Mouse (Mus musculus) heart, adult 2 months (tissue): ENCODE measurements at regions not wholly inside any gene's neighbourhood (a gene's known extent, or its start where the extent isn't known, plus 50 kb on each side); places are given as distances from the start of the nearest gene placed in this dataset.

Source experiments
- DNase-seq, 2 experiments: peaks; one replicate each; pipeline ENCODE4 v3.0.0; 2021
- H3K27ac ChIP-seq: fragments of 200-600 bp; 2 replicates; pipeline ENCODE4 v1.8.1; 2022
- H3K27me3 ChIP-seq: fragments of 200-500 bp; 2 replicates; pipeline ENCODE4 v1.6.1; 2012; ENCODE audit warnings: mild to moderate bottlenecking, low read length, inconsistent platforms, mixed read lengths; ENCODE audit not compliant: control insufficient read depth, insufficient read depth
- H3K36me3 ChIP-seq: fragments of 200-500 bp; 2 replicates; pipeline ENCODE4 v1.6.1; 2012; ENCODE audit warnings: low read length, inconsistent platforms; ENCODE audit not compliant: control insufficient read depth, insufficient read depth
- H3K4me1 ChIP-seq: fragments of 200-500 bp; 2 replicates; pipeline ENCODE4 v1.6.1; 2011; ENCODE audit warnings: low read length; ENCODE audit not compliant: control insufficient read depth, insufficient read depth
- H3K4me3 ChIP-seq: fragments of 200-600 bp; 2 replicates; pipeline ENCODE4 v1.8.1; 2022
- H3K79me2 ChIP-seq: fragments of 200-500 bp; replicated peaks from 2 replicates; pipeline ENCODE4 v1.6.1; 2012; ENCODE audit warnings: mild to moderate bottlenecking, inconsistent platforms, low read length, moderate library complexity, mixed read lengths; ENCODE audit not compliant: control insufficient read depth, insufficient read depth
- H3K9ac ChIP-seq: fragments of 200-500 bp; 2 replicates; pipeline ENCODE4 v1.6.1; 2012; ENCODE audit warnings: low read depth, mild to moderate bottlenecking, control low read depth, inconsistent platforms, low read length, mixed read lengths
- CTCF ChIP-seq: fragments of 200-600 bp; IDR thresholded peaks from 2 replicates; pipeline ENCODE4 v1.8.1; 2022; ENCODE audit warnings: antibody characterized with exemption, mild to moderate bottlenecking, moderate library complexity
- EP300 ChIP-seq: fragments of 200-500 bp; IDR thresholded peaks from 2 replicates; pipeline ENCODE4 v1.6.1; 2011; ENCODE audit warnings: low read depth, low read length, control low read depth; ENCODE audit not compliant: insufficient read depth
- POLR2A ChIP-seq: fragments of 200-500 bp; IDR thresholded peaks from 2 replicates; pipeline ENCODE4 v1.6.1; 2011; ENCODE audit warnings: mild to moderate bottlenecking, low read depth, low read length, control low read depth; ENCODE audit not compliant: insufficient read depth
- WGBS: fragments of 180-500 bp; shearing (Covaris S2); methylation state at CpG from one replicate; pipeline ENCODE4 v1.1.7; 2018; 5-methylcytosine and 5-hydroxymethylcytosine counted together
- intact Hi-C: fragments of 180-260 bp; cut with DNase I; formaldehyde crosslinking; loops from one replicate; pipeline ENCODE4 v1.15.1; 2025

- H3K36me3 ChIP-seq = no peaks in the 10 kb centered on the region
- H3K79me2 ChIP-seq = no peaks in the 10 kb centered on the region
- TF ChIP-seq EP300 (no peak), CTCF (no peak), POLR2A (no peak)
- intact Hi-C loops = no loop called here
- WGBS = 82% methylated on average over 2 of the region's 2 CpGs
- H3K4me3 ChIP-seq = no peak overlapping the region
- DNase-seq = no peak
- H3K27ac ChIP-seq = no peak overlapping the region
- no peak overlapping the region for H3K9ac ChIP-seq
- no peaks in the 10 kb centered on the region for H3K27me3 ChIP-seq
- no peaks in the 10 kb centered on the region for H3K4me1 ChIP-seq
Measured at GRCm38 (mm10) chr4:89451741-89452140, 140.9 kb upstream of the Cdkn2b start.

GRCm38 (mm10) chr4:89446765-89447487 is 136.1 kb upstream of the Cdkn2b start:
- no peak overlapping the region for H3K27ac ChIP-seq
- WGBS = 85% methylated on average over 8 of the region's 8 CpGs

DNA sequence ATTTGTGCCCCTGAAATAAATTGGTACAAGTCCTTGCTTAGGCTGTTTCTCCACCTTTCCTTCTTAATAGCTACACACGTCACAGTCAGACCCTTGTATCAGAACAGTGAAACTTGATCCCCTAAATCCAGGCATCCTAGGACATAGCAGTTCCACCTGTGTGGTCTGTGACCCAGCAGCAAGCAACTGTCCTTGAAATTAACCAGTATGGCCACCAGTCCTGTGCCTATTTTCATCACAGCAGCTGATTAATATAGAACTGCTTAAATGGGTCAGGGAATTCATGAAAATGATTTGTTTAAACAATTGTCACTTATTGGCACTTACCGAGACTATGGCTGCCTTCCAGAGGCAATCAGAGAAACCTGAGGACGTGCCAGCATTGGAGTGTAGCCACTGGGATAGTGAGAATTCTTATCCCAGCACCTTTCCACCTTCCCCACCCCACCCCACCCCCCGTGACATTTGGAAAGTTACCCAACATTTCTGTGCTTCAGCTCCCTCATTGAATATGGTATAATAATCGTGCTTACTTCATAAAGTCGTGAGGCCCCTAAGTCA is 135.4 kb upstream of the Cdkn2b start:
- Histone ChIP-seq H3K79me2 (no peaks in the 10 kb centered on the region), H3K9ac (no peak overlapping the region), H3K4me1 (peaks cover 3% of the 10 kb centered on the region; the same call in 1 of the 2 replicates), H3K36me3 (no peaks in the 10 kb centered on the region), H3K27me3 (no peaks in the 10 kb centered on the region), H3K27ac (no peak overlapping the region), H3K4me3 (no peak overlapping the region)
- DNase-seq = no peak
- TF ChIP-seq POLR2A (no peak), CTCF (no peak), EP300 (no peak)
- intact Hi-C loops = loop anchor here (10.0 kb wide), 1 partner anchor 301 kb away; no protein-coding TSS in a partner anchor
- 41% methylated on average over 6 of the region's 6 CpGs for WGBS

More at GRCm38 (mm10) chr4:89446765-89447487, 136.1 kb upstream of the Cdkn2b start:
- peaks cover 3% of the 10 kb centered on the region; the same call in 1 of the 2 replicates for H3K4me1 ChIP-seq
- no peaks in the 10 kb centered on the region for H3K27me3 ChIP-seq
- DNase-seq = no peak
- no peak overlapping the region for H3K9ac ChIP-seq
- no peak overlapping the region for H3K4me3 ChIP-seq
- TF ChIP-seq CTCF (no peak), POLR2A (no peak), EP300 (no peak)
- intact Hi-C loops = loop anchor here (10.0 kb wide), 1 partner anchor 302 kb away; no protein-coding TSS in a partner anchor
- no peaks in the 10 kb centered on the region for H3K36me3 ChIP-seq
- no peaks in the 10 kb centered on the region for H3K79me2 ChIP-seq

DNA sequence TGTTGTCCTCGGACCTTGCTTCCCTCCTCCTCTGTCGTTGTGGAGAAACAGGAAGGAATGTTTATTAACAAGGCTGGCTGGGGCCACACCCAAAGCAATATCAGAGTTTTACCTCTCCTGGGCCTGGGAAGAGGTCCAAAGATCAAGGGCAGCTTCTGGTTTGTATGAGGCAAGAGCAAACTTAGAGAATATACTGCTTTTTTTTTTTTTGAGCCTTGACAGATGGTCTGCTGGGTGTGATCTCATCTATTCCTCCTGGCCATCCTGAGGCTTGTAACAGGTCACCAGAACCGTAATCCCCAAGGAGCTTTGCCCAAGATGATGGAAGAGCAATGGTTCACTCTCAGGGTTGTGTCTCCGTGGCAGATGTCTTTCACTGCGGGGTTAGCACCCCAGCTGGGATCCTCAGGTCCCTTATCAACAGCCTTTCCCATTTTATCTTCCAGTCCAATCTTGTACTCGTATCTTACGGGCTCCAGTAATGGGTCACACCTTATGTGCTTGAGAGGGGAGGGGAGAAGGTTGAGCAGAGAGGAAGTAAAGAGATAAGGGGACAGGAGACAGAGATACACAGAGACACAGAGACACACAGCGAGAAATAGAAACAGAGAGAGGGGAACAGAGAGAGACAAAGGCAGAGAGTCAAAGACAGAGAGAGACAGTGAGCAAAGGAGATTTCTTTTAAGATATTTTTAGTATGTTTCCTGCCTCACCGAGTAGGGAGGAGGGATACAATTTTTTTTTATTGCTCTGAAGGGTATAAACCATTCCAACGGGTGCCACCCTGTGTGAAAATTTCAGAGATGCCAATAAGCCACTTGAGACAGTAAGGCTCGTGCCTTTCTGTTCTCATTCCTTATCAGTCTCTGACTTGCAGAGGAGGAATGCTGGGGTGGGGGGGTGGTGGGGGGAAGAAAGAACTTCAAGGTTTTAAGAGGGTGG is 134.6 kb upstream of the Cdkn2b start:
- no peaks in the 10 kb centered on the region for H3K27me3 ChIP-seq
- H3K36me3 ChIP-seq = no peaks in the 10 kb centered on the region
- TF ChIP-seq CTCF (no peak), POLR2A (no peak), EP300 (no peak)
- no peak overlapping the region for H3K4me3 ChIP-seq
- DNase-seq = no peak
- 18% methylated on average over 11 of the region's 11 CpGs for WGBS
- H3K27ac ChIP-seq = no peak overlapping the region
- no peaks in the 10 kb centered on the region for H3K79me2 ChIP-seq
- intact Hi-C loops = loop anchor here (10.0 kb wide), 1 partner anchor 301 kb away; no protein-coding TSS in a partner anchor
- H3K9ac ChIP-seq = no peak overlapping the region
- H3K4me1 ChIP-seq = peaks cover 3% of the 10 kb centered on the region; the same call in 1 of the 2 replicates

DNA sequence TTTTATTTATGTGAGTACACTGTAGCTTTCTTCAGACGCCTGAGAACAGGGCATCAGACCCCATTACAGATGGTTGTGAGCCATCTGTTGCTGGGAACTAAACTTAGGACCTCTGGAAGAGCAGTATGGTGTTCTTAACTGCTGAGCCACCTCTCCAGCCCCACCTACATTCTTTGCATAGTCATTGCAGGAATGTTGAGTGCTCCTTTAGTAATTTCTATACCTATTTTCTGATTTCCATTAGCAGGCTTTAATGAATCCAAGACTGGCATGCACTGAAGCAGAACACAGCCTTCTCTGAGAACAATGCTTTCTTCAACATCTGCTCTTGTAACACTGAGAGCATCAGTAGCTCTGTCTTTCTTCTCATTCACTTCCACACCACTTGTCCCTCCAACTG is 131.7 kb upstream of the Cdkn2b start:
- no peaks in the 10 kb centered on the region for H3K27me3 ChIP-seq
- H3K4me3 ChIP-seq = no peak overlapping the region
- H3K27ac ChIP-seq = no peak overlapping the region
- intact Hi-C loops = loop anchor here (10.0 kb wide), 1 partner anchor 298 kb away; no protein-coding TSS in a partner anchor
- DNase-seq = no peak
- no peak for TF ChIP-seq EP300
- no peak for TF ChIP-seq CTCF
- TF ChIP-seq POLR2A = no peak
- H3K79me2 ChIP-seq = no peaks in the 10 kb centered on the region
- peaks cover 3% of the 10 kb centered on the region; the same call in 1 of the 2 replicates for H3K4me1 ChIP-seq
- H3K36me3 ChIP-seq = no peaks in the 10 kb centered on the region
- H3K9ac ChIP-seq = no peak overlapping the region
- WGBS = 65% methylated on average over 1 of the region's 1 CpGs
